Mouse (Mus musculus): ENCODE results near the gene Borcs7. TPM values are rescaled to one million over a fixed set of nuclear protein-coding genes. Genes with fewer than 3 reads are reported as not detected.

Gene Borcs7
- 23.6 and 23.9 TPM in 2 replicates for polyA plus RNA-seq (2015; fragmentation: Nextera tagmentation; extraction: Ambion mirVana)

DNA sequence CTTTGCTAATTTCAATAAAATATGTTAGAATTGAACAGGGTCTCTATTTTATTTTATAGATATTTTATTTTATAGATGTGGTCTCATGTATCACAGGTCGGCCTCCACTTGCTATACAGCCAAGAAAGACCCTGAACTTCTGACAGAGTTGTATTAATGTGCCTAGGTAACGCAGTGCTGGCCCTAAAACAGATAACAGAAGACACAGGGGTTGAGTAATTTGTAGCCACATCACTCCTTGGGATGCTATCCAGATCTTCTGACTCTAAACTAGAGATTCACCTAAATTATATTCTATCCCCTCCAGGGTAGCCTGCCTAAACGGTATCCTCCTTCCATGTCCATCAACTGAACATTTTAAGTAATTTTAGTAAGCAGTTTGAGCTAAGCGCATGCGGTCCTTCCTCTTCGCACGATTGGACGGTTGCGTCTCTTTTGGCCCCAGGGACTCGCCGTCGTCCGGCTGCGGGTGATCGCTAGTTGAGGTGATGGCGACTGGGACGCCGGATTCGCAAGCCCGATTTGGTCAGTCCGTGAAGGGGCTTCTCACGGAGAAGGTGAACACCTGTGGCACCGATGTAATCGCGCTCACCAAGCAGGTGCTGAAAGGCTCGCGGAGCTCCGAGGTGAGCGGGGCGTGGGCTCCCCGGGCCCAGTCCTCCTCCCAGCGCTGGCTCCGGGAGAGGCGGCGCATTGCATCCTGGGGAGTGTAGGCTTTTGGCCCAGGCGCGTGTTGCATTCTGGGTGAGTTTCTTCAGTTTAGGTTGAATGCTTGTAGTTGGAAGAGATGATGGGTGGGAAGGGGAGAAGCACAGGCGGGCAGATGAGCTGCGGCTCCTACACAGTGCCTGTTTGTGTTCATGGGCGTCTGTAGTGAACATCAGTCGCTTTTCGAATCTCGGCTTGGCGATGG is at the start of gene Borcs7:
Gene Borcs7 (plus strand): TSS at position 447 of the 913 bp plus-strand sequence.

GRCm38 (mm10) chr19:46672766-46673418 is 16.8 kb upstream of the Borcs7 start, which contains the start of gene Cyp17a1:
Gene Cyp17a1 (minus strand): TSS chr19:46673172.

DNA sequence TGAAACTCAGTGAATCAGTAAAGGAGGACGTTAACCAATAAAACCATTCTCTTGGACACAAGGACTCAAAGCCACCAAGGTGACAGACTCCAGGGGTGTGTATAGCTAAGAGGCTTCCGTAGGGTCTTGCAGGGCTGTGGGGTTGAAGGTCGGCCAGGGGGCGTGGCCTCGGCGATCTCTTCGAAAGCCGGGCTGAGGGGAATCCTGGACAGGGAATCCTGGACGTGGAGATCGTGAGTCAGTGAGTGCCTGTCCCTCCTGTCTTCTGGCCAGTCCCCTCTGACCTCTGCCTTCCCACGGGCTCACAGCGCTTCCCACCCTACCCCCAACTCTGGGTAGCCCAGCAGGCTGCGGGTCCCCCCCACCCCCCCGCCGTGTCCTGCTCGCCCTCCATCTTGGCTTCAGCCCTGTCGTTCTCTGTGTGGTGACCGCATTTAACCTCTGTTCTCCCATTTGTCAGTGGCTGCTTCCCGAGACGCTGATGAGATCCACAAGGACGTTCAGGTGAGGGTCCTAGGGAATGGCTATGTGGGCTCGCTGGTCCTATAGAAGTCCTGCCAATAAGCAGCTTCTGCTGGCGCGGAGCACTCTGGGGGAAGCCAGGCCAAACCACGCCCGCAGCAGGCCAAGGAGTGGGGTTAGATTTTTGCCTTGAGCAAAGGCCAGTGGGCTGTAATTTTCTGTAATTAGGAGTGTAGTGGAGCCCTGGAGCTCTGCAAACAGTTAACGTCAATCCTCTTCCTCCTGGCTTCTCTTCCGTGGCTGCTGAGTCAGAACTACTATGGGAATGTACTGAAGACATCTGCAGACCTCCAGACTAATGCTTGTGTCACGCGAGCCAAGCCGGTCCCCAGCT is 17.8 kb downstream of the Borcs7 start, which contains the start of gene As3mt:
Gene As3mt (plus strand): TSS at position 163 of the 856 bp plus-strand sequence.

Other genes with a start within 250 kb of the Borcs7 start
- gene Trim8, start 188.2 kb upstream of the Borcs7 start, polyA plus RNA-seq (2015; fragmentation: Nextera tagmentation; extraction: Ambion mirVana), result 20.1 and 23.5 TPM in 2 replicates
- 91.7 and 97.8 TPM in 2 replicates for gene Arl3, start 116.7 kb upstream of the Borcs7 start, polyA plus RNA-seq (2015; fragmentation: Nextera tagmentation; extraction: Ambion mirVana)
- 7.8 and 8.0 TPM in 2 replicates for gene Sfxn2, start 116.5 kb upstream of the Borcs7 start, polyA plus RNA-seq (2015; fragmentation: Nextera tagmentation; extraction: Ambion mirVana)
- gene Wbp1l, start 90.8 kb upstream of the Borcs7 start, polyA plus RNA-seq (2015; fragmentation: Nextera tagmentation; extraction: Ambion mirVana), result 45.6 and 98.2 TPM in 2 replicates
- gene Cyp17a1, start 16.7 kb upstream of the Borcs7 start, polyA plus RNA-seq (2015; fragmentation: Nextera tagmentation; extraction: Ambion mirVana), result 0.41 and 0.61 TPM in 2 replicates
- 35.4 and 57.2 TPM in 2 replicates for gene As3mt, start 17.6 kb downstream of the Borcs7 start, polyA plus RNA-seq (2015; fragmentation: Nextera tagmentation; extraction: Ambion mirVana)
- 5.2 and 5.9 TPM in 2 replicates for gene Cnnm2, start 71.7 kb downstream of the Borcs7 start, polyA plus RNA-seq (2015; fragmentation: Nextera tagmentation; extraction: Ambion mirVana)